Mouse (Mus musculus) embryonic facial prominence, embryonic 11.5 days (tissue): ENCODE measurements at regions not wholly inside any gene's neighbourhood (a gene's known extent, or its start where the extent isn't known, plus 50 kb on each side); places are given as distances from the start of the nearest gene placed in this dataset.

ENCODE experiments used
- ATAC-seq: fragments of 200-750 bp; cut with Nextera tagmentation; replicated peaks from 2 replicates; pipeline ENCODE4 v1.8.0; 2017; ENCODE audit warnings: low read depth; ENCODE audit not compliant: insufficient number of reproducible peaks, low FRiP score, low TSS enrichment
- DNase-seq: peaks from one replicate; pipeline ENCODE4 v3.0.0-alpha.2; 2015; ENCODE audit warnings: low spot score
- H3K27ac ChIP-seq: fragments of 300-500 bp; sonication (generic); replicated peaks from 2 replicates; pipeline ENCODE4 v1.5.1; 2014; ENCODE audit warnings: mild to moderate bottlenecking, low read depth, low read length, control low read depth
- H3K27me3 ChIP-seq: fragments of 300-500 bp; sonication (generic); 2 replicates; pipeline ENCODE4 v1.6.1; 2014; ENCODE audit warnings: mild to moderate bottlenecking, low read length, moderate library complexity, mixed read lengths; ENCODE audit not compliant: control insufficient read depth, insufficient read depth
- H3K36me3 ChIP-seq: fragments of 300-500 bp; sonication (generic); replicated peaks from 2 replicates; pipeline ENCODE4 v1.6.1; 2014; ENCODE audit warnings: low read depth, mild to moderate bottlenecking, low read length, moderate library complexity, mixed read lengths; ENCODE audit not compliant: control insufficient read depth, insufficient read depth
- H3K4me1 ChIP-seq: fragments of 300-500 bp; sonication (generic); 2 replicates; pipeline ENCODE4 v1.6.1; 2014; ENCODE audit warnings: low read length, mixed read lengths; ENCODE audit not compliant: control insufficient read depth, insufficient read depth
- H3K4me2 ChIP-seq: fragments of 300-500 bp; sonication (generic); 2 replicates; pipeline ENCODE4 v1.6.1; 2014; ENCODE audit warnings: low read depth, mild to moderate bottlenecking, control low read depth, low read length, moderate library complexity
- H3K4me3 ChIP-seq: fragments of 300-500 bp; sonication (generic); 2 replicates; pipeline ENCODE4 v1.5.1; 2014; ENCODE audit warnings: low read depth, low read length, control low read depth
- H3K9ac ChIP-seq: fragments of 300-500 bp; sonication (generic); replicated peaks from 2 replicates; pipeline ENCODE4 v1.6.1; 2014; ENCODE audit warnings: mild to moderate bottlenecking, control low read depth, low read length
- H3K9me3 ChIP-seq: fragments of 300-500 bp; sonication (generic); replicated peaks from 2 replicates; pipeline ENCODE4 v1.6.1; 2016; ENCODE audit warnings: mild to moderate bottlenecking, low read length, inconsistent platforms, mixed read lengths; ENCODE audit not compliant: control insufficient read depth
- WGBS: fragments of 180-500 bp; shearing (Covaris S2); extraction: QIAGEN DNeasy Blood & Tissue Kit; methylation state at CpG from one replicate; pipeline ENCODE4 v1.1.7; 2014; 5-methylcytosine and 5-hydroxymethylcytosine counted together

DNA sequence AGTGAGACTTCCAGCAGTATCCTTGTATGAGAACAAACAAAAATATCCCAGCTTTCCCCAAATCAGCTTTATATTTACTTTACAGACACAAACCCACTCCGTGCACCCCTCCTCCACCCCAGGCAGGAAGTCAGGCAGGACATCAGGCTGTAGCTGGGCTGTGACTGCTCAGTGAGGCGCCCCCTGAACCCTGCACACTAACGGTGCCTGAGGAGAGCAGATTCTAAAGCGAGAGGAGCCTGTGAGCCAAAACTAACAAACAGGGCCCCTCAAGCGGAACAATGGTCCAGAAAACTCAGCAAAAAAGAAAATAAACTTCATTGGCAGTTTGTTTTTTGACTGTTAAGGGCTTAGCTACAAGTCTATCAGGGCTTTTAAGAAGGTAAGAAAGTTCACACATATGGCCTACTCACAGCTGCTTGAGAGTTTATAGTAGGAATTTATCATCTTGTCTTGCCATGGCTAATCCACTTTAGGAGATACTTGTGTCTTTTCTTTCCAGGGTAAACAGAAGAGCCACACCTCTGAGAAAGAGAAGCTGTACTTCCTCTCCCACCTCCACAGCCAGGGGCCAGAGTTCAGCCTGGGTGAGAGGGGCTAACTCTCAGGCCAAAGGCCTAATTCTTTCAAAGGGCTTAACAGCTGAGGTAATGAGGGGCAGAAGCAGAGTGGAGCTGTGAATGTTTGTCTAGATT lies 1628.2 kb downstream of the 4930444P10Rik start:
- no peak for DNase-seq
- Histone ChIP-seq H3K27ac (peak overlapping the region; percentile 59; the same call in 1 of the 2 replicates), H3K36me3 (no peaks in the 10 kb centered on the region), H3K9ac (0 out of 2 replicates have a peak overlapping the region, but pooled peaks have one; percentile 18), H3K4me2 (no peak overlapping the region), H3K4me1 (no peaks in the 10 kb centered on the region), H3K4me3 (no peak overlapping the region), H3K27me3 (no peaks in the 10 kb centered on the region), H3K9me3 (no peaks in the 10 kb centered on the region)
- ATAC-seq, result 0 out of 2 replicates have a peak, but pooled peaks have one; percentile 85
- 5% methylated on average over 5 of the region's 5 CpGs for WGBS

DNA sequence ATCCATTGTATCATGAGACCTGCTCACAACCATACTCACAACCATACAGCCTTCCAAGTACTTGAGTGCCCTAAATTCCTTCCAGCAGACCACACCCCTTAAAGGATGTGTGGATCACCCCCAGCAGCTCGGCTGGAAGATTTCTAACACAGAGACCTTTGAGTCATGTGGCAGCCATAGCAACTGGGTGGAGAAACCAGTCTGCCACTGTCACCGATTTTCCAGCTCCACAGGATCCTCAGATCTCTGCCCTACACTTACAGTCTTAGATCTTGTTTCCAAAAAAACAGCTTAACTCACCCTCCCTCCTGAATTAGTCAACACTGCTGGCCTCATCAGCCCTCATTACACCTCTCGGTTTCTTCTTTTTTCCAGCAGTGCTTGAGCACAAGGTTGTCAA lies 1630.6 kb downstream of the 4930444P10Rik start:
- H3K27me3 ChIP-seq, result no peaks in the 10 kb centered on the region
- H3K4me1 ChIP-seq, result no peaks in the 10 kb centered on the region
- H3K4me3 ChIP-seq, result no peak overlapping the region
- H3K9ac ChIP-seq, result no peak overlapping the region
- no peak for ATAC-seq
- DNase-seq, result no peak
- 23% methylated on average over 3 of the region's 3 CpGs for WGBS
- H3K9me3 ChIP-seq, result no peaks in the 10 kb centered on the region
- H3K36me3 ChIP-seq, result no peaks in the 10 kb centered on the region
- H3K4me2 ChIP-seq, result no peak overlapping the region
- no peak overlapping the region for H3K27ac ChIP-seq

DNA sequence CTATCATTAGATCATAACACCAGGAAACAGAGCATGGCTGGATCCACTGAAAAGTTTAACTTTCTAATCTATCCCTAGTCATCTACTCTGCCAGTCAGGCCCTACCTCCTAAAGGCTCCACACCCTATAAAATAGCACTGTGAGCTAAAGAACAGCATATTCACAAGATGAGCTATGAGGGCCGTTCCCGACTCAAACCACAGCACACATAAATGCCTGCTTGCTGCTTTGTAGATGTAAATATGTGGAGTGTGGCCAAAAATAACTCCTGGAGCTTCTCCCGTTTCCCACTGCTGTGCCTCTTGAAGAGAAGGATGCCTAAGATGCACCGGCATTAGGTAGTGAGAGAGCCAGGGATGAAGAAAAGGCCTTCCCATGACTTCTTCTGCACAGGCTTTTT lies 1632.3 kb downstream of the 4930444P10Rik start:
- Histone ChIP-seq H3K4me3 (no peak overlapping the region), H3K27me3 (no peaks in the 10 kb centered on the region), H3K4me1 (0 out of 2 replicates have a peak, but pooled peaks cover 4% of the 10 kb centered on the region), H3K27ac (no peak overlapping the region), H3K9me3 (no peaks in the 10 kb centered on the region), H3K4me2 (no peak overlapping the region), H3K36me3 (no peaks in the 10 kb centered on the region), H3K9ac (no peak overlapping the region)
- no peak for ATAC-seq
- DNase-seq, result no peak
- WGBS, result 86% methylated on average over 4 of the region's 4 CpGs

DNA sequence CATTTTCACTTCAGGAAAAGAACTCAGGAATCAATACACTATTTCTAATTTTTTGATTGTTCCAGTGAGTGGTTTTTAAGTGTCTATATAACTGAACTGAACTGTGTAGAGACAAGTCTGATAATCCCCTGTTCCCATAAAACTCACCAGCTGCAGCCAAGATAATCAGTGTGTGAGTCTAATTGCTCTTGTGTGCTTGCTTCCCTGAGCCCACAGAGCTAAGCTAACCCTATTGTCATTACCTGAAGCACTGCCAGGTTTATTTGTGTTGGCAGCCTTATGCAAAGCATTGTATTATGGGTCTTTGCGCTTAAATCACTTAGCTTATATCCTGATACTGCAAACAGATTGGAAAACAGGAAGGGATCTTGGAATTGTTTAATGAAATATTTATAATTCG lies 1663.8 kb downstream of the 4930444P10Rik start:
- H3K9me3 ChIP-seq, result no peaks in the 10 kb centered on the region
- 78% methylated on average over 2 of the region's 2 CpGs for WGBS

DNA sequence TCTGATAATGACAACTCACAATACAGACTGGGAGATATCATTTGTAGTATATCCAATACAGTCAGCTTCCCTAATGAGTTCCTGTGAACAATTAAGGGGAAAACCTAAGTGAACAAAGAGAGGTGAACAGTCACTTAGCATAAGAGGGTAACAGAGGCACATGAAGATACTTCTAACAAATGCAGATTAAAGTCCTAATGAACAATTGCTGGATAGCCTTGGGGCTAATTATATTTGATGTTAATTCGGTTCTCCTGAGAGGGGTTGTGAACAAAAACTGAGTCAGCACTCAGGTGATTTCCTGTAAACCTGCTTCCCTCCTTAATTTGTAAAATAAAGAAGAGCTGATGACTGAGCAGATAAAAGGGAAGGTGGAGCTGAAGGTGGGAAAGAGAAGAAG lies 1672.1 kb downstream of the 4930444P10Rik start:
- H3K4me1 ChIP-seq, result no peaks in the 10 kb centered on the region
- H3K4me3 ChIP-seq, result no peak overlapping the region
- no peaks in the 10 kb centered on the region for H3K27me3 ChIP-seq
- H3K9ac ChIP-seq, result no peak overlapping the region
- ATAC-seq (no peak), DNase-seq (no peak)
- H3K9me3 ChIP-seq, result no peaks in the 10 kb centered on the region
- no peak overlapping the region for H3K27ac ChIP-seq
- 83% methylated on average over 1 of the region's 1 CpGs for WGBS
- no peak overlapping the region for H3K4me2 ChIP-seq
- H3K36me3 ChIP-seq, result no peaks in the 10 kb centered on the region

More for the DNA sequence above, 1663.8 kb downstream of the 4930444P10Rik start:
- Histone ChIP-seq H3K4me3 (no peak overlapping the region), H3K27me3 (no peaks in the 10 kb centered on the region), H3K9ac (no peak overlapping the region), H3K36me3 (no peaks in the 10 kb centered on the region), H3K4me1 (no peaks in the 10 kb centered on the region), H3K27ac (no peak overlapping the region), H3K4me2 (no peak overlapping the region)
- no peak for ATAC-seq
- no peak for DNase-seq

DNA sequence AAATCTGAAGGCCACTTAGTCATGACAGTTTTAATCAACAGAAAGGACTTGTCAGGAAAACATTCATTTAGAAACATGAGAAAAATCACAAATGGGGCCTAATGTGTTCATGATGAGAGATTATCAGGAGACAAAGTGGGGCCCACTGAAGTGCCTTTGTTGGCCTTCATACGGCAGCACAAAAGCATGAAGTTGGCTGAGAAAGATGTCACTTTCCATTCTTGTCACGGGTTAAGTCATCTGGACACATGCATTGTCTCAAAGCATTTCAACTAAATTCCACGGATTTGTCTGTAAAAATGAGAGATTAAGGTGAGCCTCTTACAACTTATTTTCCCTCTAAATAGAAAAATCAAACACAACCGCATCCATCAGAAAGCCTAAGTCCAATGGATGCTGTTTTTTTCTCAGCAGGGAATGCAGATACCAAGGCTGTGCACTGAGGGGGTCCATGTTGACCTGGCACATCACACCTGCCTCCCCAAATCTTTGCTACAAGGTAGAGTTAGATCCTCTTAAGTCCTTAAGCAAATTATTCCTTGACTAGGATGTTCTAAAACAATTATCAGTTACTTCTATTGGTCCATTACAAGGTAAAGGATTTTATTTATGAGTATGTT lies 1679.2 kb downstream of the 4930444P10Rik start:
- H3K4me2 ChIP-seq, result no peak overlapping the region
- H3K9ac ChIP-seq, result no peak overlapping the region
- H3K36me3 ChIP-seq, result no peaks in the 10 kb centered on the region
- H3K9me3 ChIP-seq, result no peaks in the 10 kb centered on the region
- no peaks in the 10 kb centered on the region for H3K27me3 ChIP-seq
- H3K4me1 ChIP-seq, result no peaks in the 10 kb centered on the region
- 55% methylated on average over 4 of the region's 4 CpGs for WGBS
- DNase-seq (peak; percentile 31), ATAC-seq (no peak)
- no peak overlapping the region for H3K4me3 ChIP-seq
- H3K27ac ChIP-seq, result no peak overlapping the region

DNA sequence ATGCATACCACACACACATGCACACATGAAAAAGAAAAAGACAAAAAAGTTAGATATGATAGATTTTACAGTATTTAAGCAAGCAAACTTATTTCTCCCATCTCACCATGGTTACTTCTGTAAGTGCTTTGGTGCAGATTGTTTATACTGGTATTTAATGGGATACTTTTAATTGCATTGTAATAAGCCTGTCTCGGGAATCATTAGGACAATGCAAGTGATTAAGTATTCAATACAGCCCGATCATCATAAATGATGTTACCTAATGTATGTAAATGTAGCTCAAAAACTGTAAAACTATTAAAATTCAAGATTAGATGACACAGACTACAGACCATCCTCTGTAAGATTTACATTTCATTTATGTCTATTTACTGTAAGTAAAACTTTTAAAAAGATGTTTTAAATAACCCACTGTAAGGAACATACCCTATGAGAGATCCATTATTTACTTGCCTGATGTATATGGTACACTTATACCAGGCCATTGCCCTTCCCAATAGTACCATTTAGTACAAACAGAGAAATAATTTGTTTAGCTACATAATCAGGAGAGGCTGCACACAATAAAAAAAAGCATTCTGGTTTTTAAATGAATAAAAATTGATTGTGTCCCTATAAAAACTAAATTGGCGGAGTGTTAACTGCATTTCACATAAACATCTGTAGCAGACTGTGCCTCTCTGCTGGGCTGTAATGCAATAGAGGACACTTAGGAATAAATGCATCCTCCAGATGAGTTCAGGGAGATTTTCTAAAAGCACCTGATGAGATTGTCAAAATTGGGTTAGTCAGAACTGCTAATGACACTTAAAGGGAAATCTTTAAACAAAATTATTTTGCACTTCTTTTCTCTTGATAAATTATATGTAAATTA lies 1722.9 kb downstream of the 4930444P10Rik start:
- Histone ChIP-seq H3K27me3 (no peaks in the 10 kb centered on the region), H3K4me3 (no peak overlapping the region), H3K4me2 (no peak overlapping the region), H3K27ac (no peak overlapping the region), H3K36me3 (no peaks in the 10 kb centered on the region), H3K4me1 (no peaks in the 10 kb centered on the region), H3K9ac (no peak overlapping the region), H3K9me3 (no peaks in the 10 kb centered on the region)
- DNase-seq (no peak), ATAC-seq (no peak)
- WGBS, result 84% methylated on average over 3 of the region's 3 CpGs
